In the genomic region with DNA sequence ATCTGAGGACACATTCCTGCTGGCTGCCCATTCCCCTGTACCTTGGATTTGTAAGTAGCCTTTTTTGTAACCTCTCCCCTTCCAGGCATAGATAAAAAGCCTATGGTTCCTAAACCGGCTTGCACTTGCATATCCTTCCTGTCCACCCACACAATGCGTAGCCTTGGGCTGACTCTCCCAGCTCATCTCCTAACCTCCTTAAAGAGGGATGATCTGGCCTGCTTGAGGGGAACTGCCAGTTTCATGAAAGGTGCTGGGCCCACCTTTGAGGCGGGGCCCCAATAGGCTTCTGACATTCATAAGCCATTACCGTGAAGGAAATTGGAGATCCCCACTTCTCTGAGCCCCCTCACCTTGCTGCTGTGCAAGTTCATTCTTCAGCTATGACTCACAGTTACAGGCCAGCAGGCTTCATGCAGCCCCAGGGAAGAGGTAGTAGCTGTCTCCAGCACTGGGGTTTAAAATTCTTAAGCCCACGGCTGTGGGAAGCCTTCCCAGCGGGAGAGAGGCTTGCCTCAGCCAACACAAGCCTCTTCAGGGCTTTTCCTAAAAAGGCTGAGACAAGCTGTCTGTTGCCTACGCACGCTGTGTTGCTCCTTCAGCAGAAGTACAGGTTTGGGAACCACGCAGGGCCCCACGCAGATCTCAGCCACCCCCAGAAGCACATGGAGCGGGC, we compare ENCODE assay signal across 10 mouse cellular contexts. TPM values are rescaled to one million over a fixed set of nuclear protein-coding genes. Genes with fewer than 3 reads are reported as not detected.
DNase-seq lines count a peak whose midpoint lies in the region; TF ChIP-seq lines count a peak whose summit lies in the region.
"Had no signal": no experiment of that assay in that cellular context is flagged by ENCODE, and none has a peak within 500 bp of the region (broad histone marks: within the 10 kb centered on the region; RNA-seq: fewer than 3 reads in every experiment).

No protein-coding gene starts in this region.

- H3K27me3 ChIP-seq in E14TG2a.4 (ENCODE audit: insufficient read depth, low read length): peaks cover 54% of the 10 kb centered on the region
- H3K27me3 ChIP-seq in myocyte (ENCODE audit: control insufficient read depth, insufficient read depth, insufficient read length): no peaks in the 10 kb centered on the region

- H3K4me3 ChIP-seq in E14TG2a.4 (replicated peaks; ENCODE audit: low read length): peak overlapping the region; percentile 82
- no peak overlapping the region for H3K4me3 ChIP-seq in myocyte

- no peak overlapping the region for H3ac ChIP-seq in myocyte (ENCODE audit: control insufficient read depth, insufficient read length)

- no peaks in the 10 kb centered on the region for H3K79me2 ChIP-seq in myocyte (ENCODE audit: control insufficient read depth, insufficient read depth)

- no peak for TF ChIP-seq CTCF in E14TG2a.4 (conservative IDR thresholded peaks at IDR 0.05; ENCODE audit: low read length)

- DNase-seq in left cerebral cortex, adult 11 months (ENCODE audit: low spot score): peak; percentile 64
- DNase-seq in left cerebral cortex, postnatal 10 days (ENCODE audit: extremely low spot score in 1 of 2, low spot score in 2 of 2): no peak
- peak; percentile 94 for DNase-seq in brain, adult 2 months (ENCODE audit: low read depth, low spot score)
- DNase-seq in urinary bladder, adult 2 months (ENCODE audit: low spot score): no peak
- no peak for DNase-seq in spleen, adult 12 weeks (ENCODE audit: low spot score)
- DNase-seq: liver, postnatal 0 days; thymus, postnatal 36 days had no signal

- intact Hi-C loops in left cerebral cortex, postnatal 10 days (cut with DNase I): no loop called here

- peak overlapping the region; percentile 74 for H3K4me2 ChIP-seq in myocyte (ENCODE audit: low read depth)

- H3K4me1 ChIP-seq in E14TG2a.4 (replicated peaks; ENCODE audit: low read depth, low read length): peaks cover 72% of the 10 kb centered on the region

- H3K36me3 ChIP-seq in E14TG2a.4 (ENCODE audit: insufficient read depth, low read length): peaks cover 20% of the 10 kb centered on the region
- no peaks in the 10 kb centered on the region for H3K36me3 ChIP-seq in myocyte (ENCODE audit: control insufficient read depth, insufficient read depth)

- TF ChIP-seq POLR2A in myocyte (IDR thresholded peaks at IDR 0.05; ENCODE audit: insufficient read length, low read depth): no peak

- H3K9me3 ChIP-seq in E14TG2a.4 (ENCODE audit: low read length): no peaks in the 10 kb centered on the region

TF ChIP-seq in myocyte, 11 proteins besides CTCF, POLR2A, EP300 and RAD21:
- no peak for TF ChIP-seq MYOG (IDR thresholded peaks at IDR 0.05; ENCODE audit: control insufficient read depth in 1 of 3, insufficient read depth in 1 of 3, insufficient read length in 2 of 3, low read depth in 2 of 3)
- TF ChIP-seq SRF (IDR thresholded peaks at IDR 0.05; ENCODE audit: control insufficient read depth, insufficient read length, low read depth): no peak

RNA-seq across cellular contexts. Expression of a gene that starts 1.1 kb away (rescaled TPM):
- not detected for total RNA-seq in left cerebral cortex, postnatal 10 days (2021)
- polyA plus RNA-seq in myocyte (2012; fragmentation: generic; extraction: Trizol): 1.3 TPM
- polyA plus RNA-seq in urinary bladder, adult 2 months (2012; rRNA removed): 2.9 and 3.2 TPM in 2 replicates
- polyA plus RNA-seq: midbrain, embryonic 16.5 days had no signal

RNA-seq across cellular contexts. Expression of a gene that starts 14.3 kb away (rescaled TPM):
- 10 to 100 TPM; 14.2 to 16.3 TPM for total RNA-seq in left cerebral cortex, postnatal 10 days (2021)
- polyA plus RNA-seq in myocyte (2012; fragmentation: generic; extraction: Trizol): 36.3 TPM
- 61.1 and 64.7 TPM in 2 replicates for polyA plus RNA-seq in urinary bladder, adult 2 months (2012; rRNA removed)

RNA-seq across cellular contexts. Expression of a gene that starts 14.3 kb away (rescaled TPM):
- total RNA-seq in left cerebral cortex, postnatal 10 days (2021): 10 to 100 TPM; 35.5 to 38.0 TPM
- 31.5 TPM for polyA plus RNA-seq in myocyte (2012; fragmentation: generic; extraction: Trizol)
- 27.6 and 33.1 TPM in 2 replicates for polyA plus RNA-seq in urinary bladder, adult 2 months (2012; rRNA removed)

RNA-seq across cellular contexts. Expression of a gene that starts 18.4 kb away (rescaled TPM):
- 10 to 100 TPM; 44.8 to 50.1 TPM for total RNA-seq in left cerebral cortex, postnatal 10 days (2021)
- 85.3 TPM for polyA plus RNA-seq in myocyte (2012; fragmentation: generic; extraction: Trizol)
- 18.0 and 26.0 TPM in 2 replicates for polyA plus RNA-seq in urinary bladder, adult 2 months (2012; rRNA removed)

RNA-seq across cellular contexts. Expression of a gene that starts 28.9 kb away (rescaled TPM):
- total RNA-seq in left cerebral cortex, postnatal 10 days (2021): 1 to 10 TPM; 7.8 to 9.6 TPM
- polyA plus RNA-seq in myocyte (2012; fragmentation: generic; extraction: Trizol): not detected
- 115 and 130 TPM in 2 replicates for polyA plus RNA-seq in urinary bladder, adult 2 months (2012; rRNA removed)

Comparison
In these comparisons a context has a peak if more than half of its experiments do, and no peak if none do; other contexts are left out.
1. DNase-seq: peak in left cerebral cortex, adult 11 months (single experiment) and brain, adult 2 months (single experiment); none in left cerebral cortex, postnatal 10 days (0 of 2), urinary bladder, adult 2 months (single experiment) and spleen, adult 12 weeks (single experiment).